Mouse (Mus musculus) large intestine, adult 2 months (tissue): ENCODE results near the gene Tmem217. TPM values are rescaled to one million over a fixed set of nuclear protein-coding genes. Genes with fewer than 3 reads are reported as not detected.
A peak's percentile ranks its signal among the peaks of the same experiment; 100 is the strongest.

Experiments
- DNase-seq: peaks from one replicate; pipeline ENCODE4 v3.0.0-alpha.2; 2012; ENCODE audit warnings: low read depth, low spot score
- WGBS: fragments of 180-500 bp; shearing (Covaris S2); methylation state at CpG from one replicate; pipeline ENCODE4 v1.1.7; 2018; 5-methylcytosine and 5-hydroxymethylcytosine counted together
- polyA plus RNA-seq: library from polyadenylated mRNA; depleted of rRNA; stranded (reverse); fragments of >200 nt; gene quantifications from 2 replicates; pipeline ENCODE4 v1.2.3, GENCODE M21; 2012; rRNA removed

The Tmem217 gene
- polyA plus RNA-seq, result not detected in 2 replicates

- no peak for DNase-seq
Measured at GRCm38 (mm10) chr17:29552162-29552732, at the start of gene Tmem217. Gene Tmem217, minus strand, starts transcription at chr17:29552385.

GRCm38 (mm10) chr17:29601391-29601790 is 49.2 kb upstream of the Tmem217 start:
- DNase-seq, result no peak

More at GRCm38 (mm10) chr17:29552162-29552732, at the start of gene Tmem217:
- 51% methylated on average over 5 of the region's 5 CpGs for WGBS

GRCm38 (mm10) chr17:29599537-29599936 is 47.4 kb upstream of the Tmem217 start:
- no peak for DNase-seq
- 65% methylated on average over 8 of the region's 8 CpGs for WGBS

More at GRCm38 (mm10) chr17:29601391-29601790, 49.2 kb upstream of the Tmem217 start:
- WGBS, result 68% methylated on average over 4 of the region's 4 CpGs

- DNase-seq, result no peak
- 95% methylated on average over 14 of the region's 14 CpGs for WGBS
Measured at GRCm38 (mm10) chr17:29599051-29599450, 46.9 kb upstream of the Tmem217 start.

- no peak for DNase-seq
- 93% methylated on average over 13 of the region's 13 CpGs for WGBS
Measured at GRCm38 (mm10) chr17:29596771-29597132, 44.6 kb upstream of the Tmem217 start.

- no peak for DNase-seq
- WGBS, result 90% methylated on average over 15 of the region's 15 CpGs
Measured at GRCm38 (mm10) chr17:29595891-29596770, 43.9 kb upstream of the Tmem217 start.

- 76% methylated on average over 11 of the region's 11 CpGs for WGBS
- no peak for DNase-seq
Measured at GRCm38 (mm10) chr17:29589221-29589898, 37.2 kb upstream of the Tmem217 start.

- DNase-seq, result no peak
- 71% methylated on average over 9 of the region's 9 CpGs for WGBS
Measured at GRCm38 (mm10) chr17:29586921-29587320, 34.7 kb upstream of the Tmem217 start.

GRCm38 (mm10) chr17:29585446-29585845 is 33.3 kb upstream of the Tmem217 start:
- no peak for DNase-seq

GRCm38 (mm10) chr17:29584737-29585136 is 32.6 kb upstream of the Tmem217 start:
- DNase-seq, result peak; percentile 8
- 62% methylated on average over 3 of the region's 3 CpGs for WGBS

More at GRCm38 (mm10) chr17:29585446-29585845, 33.3 kb upstream of the Tmem217 start:
- WGBS, result 82% methylated on average over 6 of the region's 6 CpGs

GRCm38 (mm10) chr17:29584306-29584705 is 32.1 kb upstream of the Tmem217 start:
- DNase-seq, result no peak
- WGBS, result 75% methylated on average over 5 of the region's 5 CpGs

- no peak for DNase-seq
- 91% methylated on average over 5 of the region's 5 CpGs for WGBS
Measured at GRCm38 (mm10) chr17:29583569-29583968, 31.4 kb upstream of the Tmem217 start.

GRCm38 (mm10) chr17:29579579-29580126 is 27.5 kb upstream of the Tmem217 start:
- peak; percentile 14 for DNase-seq
- WGBS, result 48% methylated on average over 4 of the region's 4 CpGs

GRCm38 (mm10) chr17:29569831-29570230 is 17.6 kb upstream of the Tmem217 start:
- no peak for DNase-seq
- 93% methylated on average over 6 of the region's 6 CpGs for WGBS

GRCm38 (mm10) chr17:29568435-29568834 is 16.2 kb upstream of the Tmem217 start:
- 91% methylated on average over 15 of the region's 15 CpGs for WGBS
- no peak for DNase-seq

GRCm38 (mm10) chr17:29565521-29565920 is 13.3 kb upstream of the Tmem217 start:
- no peak for DNase-seq
- WGBS, result 96% methylated on average over 5 of the region's 5 CpGs

GRCm38 (mm10) chr17:29558476-29558875 is 6.3 kb upstream of the Tmem217 start:
- 81% methylated on average over 5 of the region's 5 CpGs for WGBS
- DNase-seq, result no peak

- 22% methylated on average over 7 of the region's 7 CpGs for WGBS
- DNase-seq, result peak; percentile 25
Measured at GRCm38 (mm10) chr17:29556893-29557292, 4.7 kb upstream of the Tmem217 start.

GRCm38 (mm10) chr17:29556456-29556855 is 4.3 kb upstream of the Tmem217 start:
- DNase-seq, result no peak
- 67% methylated on average over 10 of the region's 10 CpGs for WGBS

- no peak for DNase-seq
Measured at GRCm38 (mm10) chr17:29554176-29554575, 2.0 kb upstream of the Tmem217 start.
